In genomic region chr4:137636597-137636996, GRCm38 (mm10) we compare ENCODE assay signal across 26 mouse cellular contexts. TPM values are rescaled to one million over a fixed set of nuclear protein-coding genes. Genes with fewer than 3 reads are reported as not detected.
DNase-seq lines count a peak whose midpoint lies in the region; ATAC-seq and TF ChIP-seq lines count a peak whose summit lies in the region.
"Had no signal": no experiment of that assay in that cellular context is flagged by ENCODE, and none has a peak within 500 bp of the region (broad histone marks: within the 10 kb centered on the region; RNA-seq: fewer than 3 reads in every experiment).

No protein-coding gene starts in this region.

- no peaks in the 10 kb centered on the region for H3K9me3 ChIP-seq in intestine, postnatal 0 days (ENCODE audit: control insufficient read depth)
- H3K9me3 ChIP-seq in intestine, embryonic 15.5 days: no peaks in the 10 kb centered on the region
- no peaks in the 10 kb centered on the region for H3K9me3 ChIP-seq in lung, embryonic 14.5 days (ENCODE audit: low read depth, low read length)
- H3K9me3 ChIP-seq in E14TG2a.4 (ENCODE audit: low read length): no peaks in the 10 kb centered on the region
- H3K9me3 ChIP-seq: embryonic facial prominence, embryonic 13.5 days; forebrain, embryonic 10.5 days; hindbrain, embryonic 12.5 days; limb, embryonic 13.5 days; liver, embryonic 12.5 days; midbrain, embryonic 13.5 days had no signal

- no peak for ATAC-seq in intestine, postnatal 0 days
- no peak for ATAC-seq in intestine, embryonic 15.5 days
- no peak for ATAC-seq in lung, embryonic 14.5 days (ENCODE audit: insufficient read depth)
- ATAC-seq in Patski: no peak
- ATAC-seq: forebrain, embryonic 16.5 days; liver, embryonic 12.5 days; midbrain, embryonic 13.5 days had no signal

- POLR2A ChIA-PET in Patski (lab: Charles Lee): interaction anchor here (1.0 kb wide), 1 partner anchor 11 kb away, joined by 4 read pairs; no protein-coding TSS in a partner anchor

- TF ChIP-seq CTCF in intestine, postnatal 0 days (IDR thresholded peaks at IDR 0.05; ENCODE audit: low read depth): peak; percentile 37
- 0 out of 2 replicates have a peak, but pooled peaks have one; percentile 13 for TF ChIP-seq CTCF in lung, embryonic 14.5 days (IDR thresholded peaks at IDR 0.05; ENCODE audit: low read depth)
- TF ChIP-seq CTCF in E14TG2a.4 (conservative IDR thresholded peaks at IDR 0.05; ENCODE audit: low read length) (peak; percentile 13; the same call in 1 of the 2 replicates), Patski (IDR thresholded peaks at IDR 0.05) (peak; percentile 37)

- no peak overlapping the region for H3K4me3 ChIP-seq in intestine, postnatal 0 days (ENCODE audit: low read depth, low read length)
- no peak overlapping the region for H3K4me3 ChIP-seq in intestine, embryonic 15.5 days (replicated peaks)
- no peak overlapping the region for H3K4me3 ChIP-seq in lung, embryonic 14.5 days (ENCODE audit: low read depth, low read length)
- no peak overlapping the region for H3K4me3 ChIP-seq in E14TG2a.4 (replicated peaks; ENCODE audit: low read length)
- H3K4me3 ChIP-seq: embryonic facial prominence, embryonic 13.5 days; forebrain, embryonic 10.5 days; hindbrain, embryonic 12.5 days; limb, embryonic 13.5 days; liver, embryonic 12.5 days; midbrain, embryonic 13.5 days had no signal

- peak; percentile 22 for DNase-seq in lung, embryonic 14.5 days
- DNase-seq in lung, postnatal 14 days: no peak
- no peak for DNase-seq in Patski (ENCODE audit: low read depth, low spot score)
- DNase-seq in kidney, postnatal 10 days: no peak
- DNase-seq in embryo, embryonic 9.5 days (ENCODE audit: extremely low spot score): no peak
- DNase-seq: adrenal gland, adult 8-10 months; cerebellum, adult 8-10 months; cerebellum, postnatal 36 days; embryo, embryonic 11 days; gastrocnemius, postnatal 14 days; heart, postnatal 36 days; kidney, adult 18-20 months; layer of hippocampus, adult 9-11 months; lung, adult 18-20 months; right cerebral cortex, postnatal 14 days had no signal

- H3K9ac ChIP-seq in intestine, postnatal 0 days (ENCODE audit: low read depth, low read length): no peak overlapping the region
- no peak overlapping the region for H3K9ac ChIP-seq in intestine, embryonic 15.5 days
- no peak overlapping the region for H3K9ac ChIP-seq in lung, embryonic 14.5 days
- H3K9ac ChIP-seq: embryonic facial prominence, embryonic 13.5 days; hindbrain, embryonic 12.5 days; limb, embryonic 13.5 days; liver, embryonic 12.5 days; midbrain, embryonic 13.5 days had no signal

- no peaks in the 10 kb centered on the region for H3K4me1 ChIP-seq in intestine, postnatal 0 days (replicated peaks; ENCODE audit: control insufficient read depth, insufficient read depth, low read length)
- H3K4me1 ChIP-seq in intestine, embryonic 15.5 days (replicated peaks): no peaks in the 10 kb centered on the region
- H3K4me1 ChIP-seq in lung, embryonic 14.5 days (ENCODE audit: insufficient read depth): no peaks in the 10 kb centered on the region
- H3K4me1 ChIP-seq in E14TG2a.4 (replicated peaks; ENCODE audit: low read depth, low read length): peaks cover 66% of the 10 kb centered on the region
- H3K4me1 ChIP-seq: embryonic facial prominence, embryonic 13.5 days; hindbrain, embryonic 12.5 days; limb, embryonic 13.5 days; liver, embryonic 12.5 days; midbrain, embryonic 13.5 days had no signal

- CTCF ChIA-PET in Patski (lab: Charles Lee): interaction anchor here (1.0 to 1.3 kb wide), 2 partner anchors 10 to 17 kb away, joined by 3 read pairs; no protein-coding TSS in a partner anchor

- peaks cover 86% of the 10 kb centered on the region for H3K36me3 ChIP-seq in intestine, postnatal 0 days (ENCODE audit: control insufficient read depth, insufficient read depth)
- peaks cover 31% of the 10 kb centered on the region for H3K36me3 ChIP-seq in intestine, embryonic 15.5 days
- H3K36me3 ChIP-seq in lung, embryonic 14.5 days (ENCODE audit: insufficient read depth): peaks cover 95% of the 10 kb centered on the region
- H3K36me3 ChIP-seq in E14TG2a.4 (ENCODE audit: insufficient read depth, low read length): peaks cover 100% of the 10 kb centered on the region

- WGBS in intestine, postnatal 0 days: 64% methylated on average over 3 of the region's 3 CpGs
- 79% methylated on average over 3 of the region's 3 CpGs for WGBS in intestine, embryonic 15.5 days
- WGBS in lung, embryonic 14.5 days: 78% methylated on average over 3 of the region's 3 CpGs

- H3K27me3 ChIP-seq in intestine, postnatal 0 days (replicated peaks; ENCODE audit: control insufficient read depth, insufficient read depth, low read length): no peaks in the 10 kb centered on the region
- no peaks in the 10 kb centered on the region for H3K27me3 ChIP-seq in intestine, embryonic 15.5 days (replicated peaks)
- H3K27me3 ChIP-seq in lung, embryonic 14.5 days (ENCODE audit: insufficient read depth, low read length): no peaks in the 10 kb centered on the region
- H3K27me3 ChIP-seq in E14TG2a.4 (ENCODE audit: insufficient read depth, low read length): no peaks in the 10 kb centered on the region
- H3K27me3 ChIP-seq in Patski: no peaks in the 10 kb centered on the region
- H3K27me3 ChIP-seq: embryonic facial prominence, embryonic 13.5 days; hindbrain, embryonic 12.5 days; limb, embryonic 13.5 days; liver, embryonic 12.5 days; midbrain, embryonic 13.5 days had no signal

- in situ Hi-C loops in Patski (cut with MboI; ENCODE audit: low pct_unique_long_range_greater_than_20kb): no loop called here

- no peak overlapping the region for H3K27ac ChIP-seq in intestine, postnatal 0 days (ENCODE audit: low read depth, low read length)
- H3K27ac ChIP-seq in intestine, embryonic 15.5 days: no peak overlapping the region
- no peak overlapping the region for H3K27ac ChIP-seq in lung, embryonic 14.5 days (ENCODE audit: low read depth)
- H3K27ac ChIP-seq: embryonic facial prominence, embryonic 13.5 days; forebrain, embryonic 10.5 days; hindbrain, embryonic 12.5 days; limb, embryonic 13.5 days; liver, embryonic 12.5 days; midbrain, embryonic 13.5 days had no signal

- no peak overlapping the region for H3K4me2 ChIP-seq in intestine, postnatal 0 days (replicated peaks; ENCODE audit: low read depth)
- H3K4me2 ChIP-seq in intestine, embryonic 15.5 days (replicated peaks): no peak overlapping the region
- no peak overlapping the region for H3K4me2 ChIP-seq in lung, embryonic 14.5 days
- H3K4me2 ChIP-seq: embryonic facial prominence, embryonic 13.5 days; heart, embryonic 11.5 days; hindbrain, embryonic 12.5 days; limb, embryonic 13.5 days; liver, embryonic 12.5 days; midbrain, embryonic 13.5 days had no signal

RNA-seq across cellular contexts. Expression of gene Rap1gap, which starts 27.9 kb away (rescaled TPM):
- polyA plus RNA-seq in intestine, postnatal 0 days (2015; fragmentation: Nextera tagmentation; extraction: Ambion mirVana): 8.9 and 9.1 TPM in 2 replicates
- 22.7 and 47.2 TPM in 2 replicates for polyA plus RNA-seq in intestine, embryonic 15.5 days (2015; fragmentation: Nextera tagmentation; extraction: Ambion mirVana)
- polyA plus RNA-seq in lung, embryonic 14.5 days (2014; fragmentation: Nextera tagmentation; extraction: Ambion mirVana): 7.0 and 8.4 TPM in 2 replicates
- 48.4 TPM for polyA plus RNA-seq in Patski (2021)

RNA-seq across cellular contexts. Expression of gene Usp48, which starts 43.0 kb away (rescaled TPM):
- polyA plus RNA-seq in intestine, postnatal 0 days (2015; fragmentation: Nextera tagmentation; extraction: Ambion mirVana): 33.3 and 36.7 TPM in 2 replicates
- 61.2 and 62.0 TPM in 2 replicates for polyA plus RNA-seq in intestine, embryonic 15.5 days (2015; fragmentation: Nextera tagmentation; extraction: Ambion mirVana)
- polyA plus RNA-seq in lung, embryonic 14.5 days (2014; fragmentation: Nextera tagmentation; extraction: Ambion mirVana): 74.2 and 76.0 TPM in 2 replicates
- 57.0 TPM for polyA plus RNA-seq in Patski (2021)
